Mouse (Mus musculus) intestine, embryonic 14.5 days (tissue): ENCODE measurements around the gene Ube4a. TPM values are rescaled to one million over a fixed set of nuclear protein-coding genes. Genes with fewer than 3 reads are reported as not detected.

Experiments
- ATAC-seq: fragments of 200-750 bp; cut with Nextera tagmentation; replicated peaks from 2 replicates; pipeline ENCODE4 v1.8.0; 2017; ENCODE audit warnings: low read depth, moderate number of reproducible peaks, moderate TSS enrichment, moderate library complexity; ENCODE audit not compliant: low FRiP score, low TSS enrichment
- DNase-seq: peaks from one replicate; pipeline ENCODE4 v3.0.0-alpha.2; 2018; ENCODE audit warnings: low spot score
- H3K27ac ChIP-seq: fragments of 300-500 bp; sonication (generic); 2 replicates; pipeline ENCODE4 v1.5.1; 2014; ENCODE audit warnings: low read depth, mild to moderate bottlenecking, control low read depth
- H3K27me3 ChIP-seq: fragments of 300-500 bp; sonication (generic); replicated peaks from 2 replicates; pipeline ENCODE4 v1.6.1; 2014; ENCODE audit warnings: low read length, control low read depth; ENCODE audit not compliant: control insufficient read depth, insufficient read depth
- H3K36me3 ChIP-seq: fragments of 300-500 bp; sonication (generic); 2 replicates; pipeline ENCODE4 v1.6.1; 2014; ENCODE audit warnings: low read length, control low read depth; ENCODE audit not compliant: control insufficient read depth, insufficient read depth
- H3K4me1 ChIP-seq: fragments of 300-500 bp; sonication (generic); replicated peaks from 2 replicates; pipeline ENCODE4 v1.6.1; 2014; ENCODE audit warnings: low read length, control low read depth, mixed read lengths; ENCODE audit not compliant: control insufficient read depth, insufficient read depth
- H3K4me2 ChIP-seq: fragments of 300-500 bp; sonication (generic); 2 replicates; pipeline ENCODE4 v1.6.1; 2014; ENCODE audit warnings: low read length
- H3K4me3 ChIP-seq: fragments of 300-500 bp; sonication (generic); 2 replicates; pipeline ENCODE4 v1.5.1; 2014; ENCODE audit warnings: low read depth, low read length, control low read depth, mixed read lengths
- H3K9ac ChIP-seq: fragments of 300-500 bp; sonication (generic); 2 replicates; pipeline ENCODE4 v1.6.1; 2014; ENCODE audit warnings: mild to moderate bottlenecking, low read length
- H3K9me3 ChIP-seq: fragments of 300-500 bp; sonication (generic); 2 replicates; pipeline ENCODE4 v1.6.1; 2016; ENCODE audit warnings: low read length, control low read depth; ENCODE audit not compliant: control insufficient read depth
- WGBS: fragments of 180-500 bp; shearing (Covaris S2); extraction: QIAGEN DNeasy Blood & Tissue Kit; methylation state at CpG from one replicate; pipeline ENCODE4 v1.1.7; 2014; 5-methylcytosine and 5-hydroxymethylcytosine counted together
- polyA plus RNA-seq: library from polyadenylated mRNA; unstranded; fragments of >200 nt; fragmentation: Nextera tagmentation; extraction: Ambion mirVana; gene quantifications from 2 replicates; pipeline ENCODE4 v1.2.1, GENCODE M21; 2014

Gene Ube4a
- polyA plus RNA-seq, 1 experiment from 2014 or later, result 31.3 TPM

GRCm38 (mm10) chr9:44999776-45000175, 34.4 kb upstream of the Ube4a start:
- WGBS, result 82% methylated on average over 5 of the region's 5 CpGs
- no peak for ATAC-seq
- no peaks in the 10 kb centered on the region for H3K9me3 ChIP-seq
- H3K9ac ChIP-seq, result no peak overlapping the region
- H3K36me3 ChIP-seq, result no peaks in the 10 kb centered on the region
- H3K27me3 ChIP-seq, result 0 out of 2 replicates have a peak, but pooled peaks cover 4% of the 10 kb centered on the region
- no peak overlapping the region for H3K27ac ChIP-seq
- H3K4me3 ChIP-seq, result no peak overlapping the region
- H3K4me2 ChIP-seq, result no peak overlapping the region
- H3K4me1 ChIP-seq, result no peaks in the 10 kb centered on the region
- no peak for DNase-seq

DNA sequence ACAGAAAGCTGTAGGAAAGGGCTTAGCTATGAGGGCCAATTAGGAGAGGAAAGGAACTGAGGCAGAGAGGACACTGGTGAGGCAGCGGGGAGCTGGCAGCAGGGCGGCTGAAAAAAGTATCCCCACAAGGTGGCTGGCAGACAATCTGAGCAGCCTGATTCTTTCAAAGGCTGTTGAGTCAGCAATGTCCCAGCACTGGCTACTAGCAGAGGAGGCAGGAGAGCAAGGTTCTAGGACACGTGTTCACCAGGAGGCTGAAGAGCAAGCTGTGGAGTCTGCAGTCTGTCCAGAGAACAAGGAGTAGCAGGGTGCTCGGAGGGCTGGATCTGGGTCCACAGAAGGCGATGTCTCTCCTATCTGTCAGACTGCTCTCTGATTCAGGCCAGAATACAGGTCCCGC, 33.8 kb upstream of the Ube4a start:
- H3K9ac ChIP-seq, result no peak overlapping the region
- H3K4me1 ChIP-seq, result no peaks in the 10 kb centered on the region
- no peak overlapping the region for H3K4me2 ChIP-seq
- H3K36me3 ChIP-seq, result no peaks in the 10 kb centered on the region
- H3K4me3 ChIP-seq, result no peak overlapping the region
- DNase-seq, result no peak
- H3K27ac ChIP-seq, result no peak overlapping the region
- 61% methylated on average over 6 of the region's 6 CpGs for WGBS
- H3K9me3 ChIP-seq, result no peaks in the 10 kb centered on the region
- H3K27me3 ChIP-seq, result 0 out of 2 replicates have a peak, but pooled peaks cover 4% of the 10 kb centered on the region
- no peak for ATAC-seq

DNA sequence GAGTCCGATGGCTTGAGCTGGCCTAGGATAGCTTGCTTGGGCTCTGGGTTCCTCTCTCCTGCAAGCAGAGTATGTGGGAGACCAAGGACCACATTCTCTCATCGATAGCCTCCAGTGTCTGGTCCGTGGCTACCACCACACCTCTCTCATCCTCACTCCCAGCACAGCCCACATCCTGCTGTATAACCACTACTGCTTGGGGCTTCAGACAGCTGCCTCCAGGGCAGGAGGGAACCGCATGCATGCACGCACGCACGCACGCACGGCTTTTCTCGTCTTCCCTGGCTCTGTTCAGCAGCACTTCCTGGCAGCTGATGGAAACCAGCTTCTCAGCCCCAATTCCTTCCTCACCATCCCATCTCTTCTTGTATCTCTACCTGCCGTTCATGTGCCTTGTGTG, 32.7 kb upstream of the Ube4a start:
- DNase-seq (no peak), ATAC-seq (no peak)
- H3K9ac ChIP-seq, result no peak overlapping the region
- no peaks in the 10 kb centered on the region for H3K4me1 ChIP-seq
- 0 out of 2 replicates have a peak, but pooled peaks cover 4% of the 10 kb centered on the region for H3K27me3 ChIP-seq
- no peaks in the 10 kb centered on the region for H3K36me3 ChIP-seq
- no peak overlapping the region for H3K27ac ChIP-seq
- no peak overlapping the region for H3K4me3 ChIP-seq
- WGBS, result 65% methylated on average over 11 of the region's 11 CpGs
- H3K4me2 ChIP-seq, result no peak overlapping the region
- H3K9me3 ChIP-seq, result no peaks in the 10 kb centered on the region

DNA sequence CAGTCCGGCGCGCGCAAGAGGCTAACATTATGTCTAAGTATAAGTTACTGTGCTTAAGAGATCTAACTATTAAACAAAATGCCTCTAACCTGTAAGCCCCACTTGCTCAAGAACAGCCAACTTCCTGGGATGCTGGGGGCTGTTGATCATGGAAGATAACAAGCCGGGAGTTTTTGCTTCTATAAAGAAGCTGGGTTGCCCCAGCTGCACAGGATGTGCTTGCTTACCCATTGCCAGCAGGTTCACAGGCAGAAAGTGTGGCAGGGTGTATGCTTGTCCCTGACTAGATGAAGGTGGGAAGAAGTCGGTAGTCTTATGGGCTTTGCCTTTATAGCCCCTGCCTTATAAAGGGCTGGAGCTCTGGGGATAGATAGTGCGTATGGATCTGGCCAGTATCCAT, 31.2 kb upstream of the Ube4a start:
- Histone ChIP-seq H3K4me3 (no peak overlapping the region), H3K4me1 (no peaks in the 10 kb centered on the region), H3K9ac (no peak overlapping the region), H3K27ac (no peak overlapping the region), H3K27me3 (0 out of 2 replicates have a peak, but pooled peaks cover 1% of the 10 kb centered on the region), H3K4me2 (no peak overlapping the region), H3K36me3 (no peaks in the 10 kb centered on the region), H3K9me3 (no peaks in the 10 kb centered on the region)
- ATAC-seq (no peak), DNase-seq (no peak)
- 92% methylated on average over 7 of the region's 7 CpGs for WGBS

DNA sequence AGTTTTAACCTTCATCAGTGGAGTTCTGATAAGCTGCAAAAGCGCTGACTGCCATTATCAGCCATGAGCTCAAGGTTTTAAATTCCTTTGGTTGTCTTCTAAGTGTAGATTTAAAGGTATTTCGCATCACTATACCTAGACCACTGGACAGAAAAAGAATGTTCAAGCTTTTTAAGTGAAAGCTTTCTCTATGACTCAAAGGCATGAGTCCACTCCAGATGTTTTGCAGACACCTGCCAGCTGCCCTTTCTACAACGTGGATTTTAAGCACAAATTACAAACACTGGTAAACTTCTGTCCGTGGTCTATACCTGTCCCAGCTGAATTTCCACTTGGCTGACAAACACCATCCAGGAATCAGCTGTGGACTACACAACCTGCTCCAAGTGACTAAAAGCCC, 29.6 kb upstream of the Ube4a start:
- ATAC-seq, result no peak
- 64% methylated on average over 4 of the region's 4 CpGs for WGBS
- Histone ChIP-seq H3K9ac (no peak overlapping the region), H3K4me3 (no peak overlapping the region), H3K4me2 (no peak overlapping the region), H3K36me3 (no peaks in the 10 kb centered on the region), H3K27me3 (no peaks in the 10 kb centered on the region), H3K9me3 (no peaks in the 10 kb centered on the region), H3K4me1 (no peaks in the 10 kb centered on the region), H3K27ac (no peak overlapping the region)
- DNase-seq, result no peak

DNA sequence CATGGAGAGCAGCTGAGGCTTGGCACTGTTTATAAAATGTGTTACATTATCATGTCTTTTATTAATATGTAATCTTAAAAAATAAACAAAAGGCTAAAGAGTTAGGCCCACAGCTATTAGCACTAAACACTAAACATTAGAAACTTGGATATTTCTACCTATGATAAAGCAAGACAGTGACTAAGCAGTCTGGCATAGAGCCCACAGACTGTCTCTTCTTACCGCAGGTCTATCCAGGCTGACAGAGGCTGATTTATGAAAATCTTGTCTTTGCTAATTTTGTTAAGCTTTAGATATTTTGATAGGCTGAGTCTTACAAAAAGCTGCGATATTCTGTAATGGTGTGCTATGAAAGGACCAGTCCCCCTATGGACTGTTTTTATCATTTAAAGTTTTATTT, 27.9 kb upstream of the Ube4a start:
- Histone ChIP-seq H3K27me3 (no peaks in the 10 kb centered on the region), H3K4me2 (no peak overlapping the region), H3K9me3 (no peaks in the 10 kb centered on the region), H3K9ac (no peak overlapping the region), H3K4me1 (no peaks in the 10 kb centered on the region), H3K36me3 (no peaks in the 10 kb centered on the region), H3K27ac (no peak overlapping the region), H3K4me3 (no peak overlapping the region)
- ATAC-seq (no peak), DNase-seq (no peak)
- 77% methylated on average over 2 of the region's 2 CpGs for WGBS

- no peaks in the 10 kb centered on the region for H3K9me3 ChIP-seq
- H3K4me2 ChIP-seq, result no peak overlapping the region
- no peak for ATAC-seq
- no peaks in the 10 kb centered on the region for H3K27me3 ChIP-seq
- no peaks in the 10 kb centered on the region for H3K4me1 ChIP-seq
- H3K36me3 ChIP-seq, result no peaks in the 10 kb centered on the region
- no peak overlapping the region for H3K4me3 ChIP-seq
- no peak overlapping the region for H3K27ac ChIP-seq
- DNase-seq, result no peak
- H3K9ac ChIP-seq, result no peak overlapping the region
Measured at GRCm38 (mm10) chr9:44992271-44992670, 26.9 kb upstream of the Ube4a start.

DNA sequence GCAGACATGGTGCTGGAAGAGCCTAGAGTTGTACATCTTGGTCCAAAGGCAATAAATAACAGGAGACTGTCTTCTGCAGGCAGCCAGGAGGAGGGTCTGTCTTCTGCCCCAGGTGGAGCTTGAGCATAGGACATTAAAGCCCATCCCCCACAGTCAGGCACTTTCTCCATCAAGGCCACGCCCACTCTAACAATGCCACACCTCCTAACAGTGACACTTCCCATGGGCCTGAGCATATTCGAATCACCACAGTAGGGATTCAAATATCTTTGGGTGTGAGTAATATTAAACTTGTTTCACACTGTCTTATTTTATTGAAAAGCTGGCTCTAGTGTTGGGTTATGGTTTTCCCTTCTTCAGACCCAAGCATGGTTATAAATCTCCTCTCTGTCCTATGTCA, 26.4 kb upstream of the Ube4a start:
- Histone ChIP-seq H3K27ac (no peak overlapping the region), H3K36me3 (no peaks in the 10 kb centered on the region), H3K9ac (no peak overlapping the region), H3K4me3 (no peak overlapping the region), H3K4me2 (no peak overlapping the region), H3K9me3 (no peaks in the 10 kb centered on the region), H3K4me1 (no peaks in the 10 kb centered on the region), H3K27me3 (no peaks in the 10 kb centered on the region)
- ATAC-seq (no peak), DNase-seq (no peak)
- WGBS, result 79% methylated on average over 2 of the region's 2 CpGs

GRCm38 (mm10) chr9:44986976-44987375, 21.6 kb upstream of the Ube4a start:
- no peak overlapping the region for H3K4me2 ChIP-seq
- no peak overlapping the region for H3K9ac ChIP-seq
- 62% methylated on average over 5 of the region's 5 CpGs for WGBS
- ATAC-seq (no peak), DNase-seq (no peak)
- no peaks in the 10 kb centered on the region for H3K36me3 ChIP-seq
- no peaks in the 10 kb centered on the region for H3K27me3 ChIP-seq
- H3K4me3 ChIP-seq, result no peak overlapping the region
- H3K9me3 ChIP-seq, result no peaks in the 10 kb centered on the region
- no peaks in the 10 kb centered on the region for H3K4me1 ChIP-seq
- no peak overlapping the region for H3K27ac ChIP-seq
